Mouse (Mus musculus) liver, postnatal 0 days (tissue): ENCODE data around the gene Nup54. TPM values are rescaled to one million over a fixed set of nuclear protein-coding genes. Genes with fewer than 3 reads are reported as not detected.
A peak's percentile ranks its signal among the peaks of the same experiment; 100 is the strongest.

Experiments used
- ATAC-seq: fragments of 200-750 bp; cut with Nextera tagmentation; 2 replicates; pipeline ENCODE4 v1.8.0; 2017; ENCODE audit warnings: mild to moderate bottlenecking, moderate library complexity
- DNase-seq: peaks from one replicate; pipeline ENCODE4 v3.0.0-alpha.2; 2016
- H3K27ac ChIP-seq: fragments of 300-500 bp; sonication (generic); 2 replicates; pipeline ENCODE4 v1.5.1; 2014; ENCODE audit warnings: antibody characterized with exemption, moderate library complexity, mild to moderate bottlenecking, low read depth
- H3K27me3 ChIP-seq: fragments of 300-500 bp; sonication (generic); 2 replicates; pipeline ENCODE4 v1.6.1; 2014; ENCODE audit warnings: low read length, control low read depth, mixed read lengths; ENCODE audit not compliant: insufficient read depth
- H3K36me3 ChIP-seq: fragments of 300-500 bp; sonication (generic); replicated peaks from 2 replicates; pipeline ENCODE4 v1.6.1; 2014; ENCODE audit warnings: mild to moderate bottlenecking, control low read depth, low read length, moderate library complexity, mixed read lengths; ENCODE audit not compliant: insufficient read depth
- H3K4me1 ChIP-seq: fragments of 300-500 bp; sonication (generic); 2 replicates; pipeline ENCODE4 v1.6.1; 2014; ENCODE audit warnings: antibody characterized with exemption, mild to moderate bottlenecking, control low read depth; ENCODE audit not compliant: insufficient read depth
- H3K4me2 ChIP-seq: fragments of 300-500 bp; sonication (generic); 2 replicates; pipeline ENCODE4 v1.6.1; 2014; ENCODE audit warnings: low read depth, mild to moderate bottlenecking, low read length, moderate library complexity, mixed read lengths
- H3K4me3 ChIP-seq: fragments of 300-500 bp; sonication (generic); 2 replicates; pipeline ENCODE4 v1.5.1; 2014; ENCODE audit warnings: low read depth, low read length
- H3K9ac ChIP-seq: fragments of 300-500 bp; sonication (generic); replicated peaks from 2 replicates; pipeline ENCODE4 v1.6.1; 2014; ENCODE audit warnings: mild to moderate bottlenecking, moderate library complexity
- H3K9me3 ChIP-seq: fragments of 300-500 bp; sonication (generic); 2 replicates; pipeline ENCODE4 v1.6.1; 2016; ENCODE audit warnings: mild to moderate bottlenecking, control low read depth, low read length, mixed read lengths
- CTCF ChIP-seq: sonication (generic); IDR thresholded peaks from 2 replicates; pipeline ENCODE4 v1.5.1; 2016; ENCODE audit warnings: antibody characterized with exemption, low read depth
- EP300 ChIP-seq: IDR thresholded peaks from 2 replicates; pipeline ENCODE4 v1.6.1; 2016; ENCODE audit warnings: antibody characterized with exemption, low read depth, mild to moderate bottlenecking
- WGBS: fragments of 180-500 bp; shearing (Covaris S2); extraction: QIAGEN DNeasy Blood & Tissue Kit; methylation state at CpG from one replicate; pipeline ENCODE4 v1.1.7; 2014; ENCODE audit not compliant: insufficient replicate concordance; 5-methylcytosine and 5-hydroxymethylcytosine counted together
- polyA plus RNA-seq: library from polyadenylated mRNA; unstranded; fragments of >200 nt; fragmentation: Nextera tagmentation; extraction: Ambion mirVana; gene quantifications from 2 replicates; pipeline ENCODE4 v1.2.1, GENCODE M21; 2015

Gene Nup54
- polyA plus RNA-seq, 1 experiment from 2014 or later: 15.2 TPM

- Histone ChIP-seq H3K9me3 (no peaks in the 10 kb centered on the region), H3K27me3 (no peaks in the 10 kb centered on the region), H3K4me3 (no peak overlapping the region), H3K4me1 (no peaks in the 10 kb centered on the region), H3K27ac (no peak overlapping the region), H3K36me3 (no peaks in the 10 kb centered on the region), H3K4me2 (no peak overlapping the region), H3K9ac (no peak overlapping the region)
- TF ChIP-seq EP300 (no peak), CTCF (no peak)
- WGBS: 57% methylated on average over 2 of the region's 2 CpGs
- ATAC-seq (no peak), DNase-seq (no peak)
Measured at GRCm38 (mm10) chr5:92404400-92404678, 30.7 kb downstream of the Nup54 start.

- H3K27ac ChIP-seq: no peak overlapping the region
- TF ChIP-seq EP300: no peak
- no peak for TF ChIP-seq CTCF
- H3K4me3 ChIP-seq: no peak overlapping the region
- H3K27me3 ChIP-seq: no peaks in the 10 kb centered on the region
- no peak overlapping the region for H3K9ac ChIP-seq
- no peaks in the 10 kb centered on the region for H3K9me3 ChIP-seq
- DNase-seq: no peak
- WGBS: 78% methylated on average over 10 of the region's 10 CpGs
- ATAC-seq: no peak
- H3K4me2 ChIP-seq: no peak overlapping the region
- no peaks in the 10 kb centered on the region for H3K4me1 ChIP-seq
- no peaks in the 10 kb centered on the region for H3K36me3 ChIP-seq
Measured at GRCm38 (mm10) chr5:92403562-92404399, 31.2 kb downstream of the Nup54 start.

GRCm38 (mm10) chr5:92402816-92403215, 32.2 kb downstream of the Nup54 start:
- ATAC-seq (no peak), DNase-seq (no peak)
- Histone ChIP-seq H3K27me3 (no peaks in the 10 kb centered on the region), H3K36me3 (no peaks in the 10 kb centered on the region), H3K9ac (no peak overlapping the region), H3K9me3 (no peaks in the 10 kb centered on the region), H3K4me3 (no peak overlapping the region), H3K27ac (no peak overlapping the region), H3K4me1 (no peaks in the 10 kb centered on the region), H3K4me2 (no peak overlapping the region)
- no peak for TF ChIP-seq CTCF
- TF ChIP-seq EP300: no peak
- WGBS: 67% methylated on average over 9 of the region's 9 CpGs

GRCm38 (mm10) chr5:92398153-92398552, 36.9 kb downstream of the Nup54 start:
- no peaks in the 10 kb centered on the region for H3K4me1 ChIP-seq

GRCm38 (mm10) chr5:92396476-92396875, 38.5 kb downstream of the Nup54 start:
- 50% methylated on average over 6 of the region's 6 CpGs for WGBS
- Histone ChIP-seq H3K36me3 (no peaks in the 10 kb centered on the region), H3K9me3 (no peaks in the 10 kb centered on the region), H3K4me1 (no peaks in the 10 kb centered on the region), H3K27ac (no peak overlapping the region), H3K9ac (no peak overlapping the region), H3K27me3 (no peaks in the 10 kb centered on the region), H3K4me2 (no peak overlapping the region), H3K4me3 (no peak overlapping the region)
- ATAC-seq: peak; percentile 82
- DNase-seq: no peak
- TF ChIP-seq EP300 (peak; percentile 71), CTCF (no peak)

More at GRCm38 (mm10) chr5:92398153-92398552, 36.9 kb downstream of the Nup54 start:
- Histone ChIP-seq H3K9ac (no peak overlapping the region), H3K4me2 (no peak overlapping the region), H3K4me3 (no peak overlapping the region), H3K27me3 (no peaks in the 10 kb centered on the region), H3K36me3 (no peaks in the 10 kb centered on the region), H3K9me3 (no peaks in the 10 kb centered on the region), H3K27ac (no peak overlapping the region)
- DNase-seq (peak; percentile 82), ATAC-seq (peak; percentile 73)
- WGBS: 18% methylated on average over 5 of the region's 5 CpGs
- TF ChIP-seq CTCF (peak; percentile 95), EP300 (no peak)

- Histone ChIP-seq H3K4me1 (no peaks in the 10 kb centered on the region), H3K9ac (no peak overlapping the region), H3K9me3 (no peaks in the 10 kb centered on the region), H3K27me3 (peaks cover 5% of the 10 kb centered on the region), H3K27ac (no peak overlapping the region), H3K4me3 (no peak overlapping the region), H3K36me3 (no peaks in the 10 kb centered on the region), H3K4me2 (no peak overlapping the region)
- 56% methylated on average over 3 of the region's 3 CpGs for WGBS
- ATAC-seq (no peak), DNase-seq (no peak)
- no peak for TF ChIP-seq EP300
- no peak for TF ChIP-seq CTCF
Measured at GRCm38 (mm10) chr5:92395764-92396163, 39.3 kb downstream of the Nup54 start.
